Mouse (Mus musculus) testis, adult 2 months (tissue): Measurements from ENCODE around the gene Agpat2.

Experiments
- CTCF ChIP-seq: fragments of 200-500 bp; IDR thresholded peaks from 2 replicates; pipeline ENCODE4 v1.5.1; 2012; ENCODE audit warnings: low read depth, mild to moderate bottlenecking, inconsistent platforms, low read length, moderate library complexity; ENCODE audit not compliant: control insufficient read depth, insufficient read depth, insufficient replicate concordance
- POLR2A ChIP-seq: fragments of 200-500 bp; IDR thresholded peaks from 2 replicates; pipeline ENCODE4 v1.6.1; 2012; ENCODE audit warnings: low read depth, mild to moderate bottlenecking, inconsistent platforms, low read length, moderate library complexity; ENCODE audit not compliant: control insufficient read depth

DNA sequence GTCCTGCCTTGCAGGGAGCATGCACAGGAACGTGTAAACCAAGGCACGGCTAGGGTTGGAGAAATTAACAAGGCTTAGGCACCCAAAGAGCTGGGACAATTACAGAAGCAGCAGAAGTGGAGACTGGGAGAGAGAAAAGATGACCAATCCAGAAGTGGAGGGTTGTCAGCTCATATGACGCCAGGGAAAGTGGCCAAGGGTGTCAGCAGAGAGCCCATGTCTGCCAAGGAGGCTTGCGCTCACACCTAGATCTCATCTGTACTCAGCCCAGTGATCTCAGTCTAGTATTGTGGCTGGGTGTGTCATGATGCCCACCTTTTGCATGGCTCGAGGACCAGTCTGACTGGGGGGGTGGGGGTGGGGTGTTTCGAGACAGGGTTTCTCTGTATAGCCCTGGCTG lies 18.5 kb downstream of the Agpat2 start:
- TF ChIP-seq CTCF (no peak), POLR2A (no peak)
